Mouse (Mus musculus): ENCODE results near the gene D10Jhu81e.
A peak's percentile ranks its signal among the peaks of the same experiment; 100 is the strongest.
"Not testable (repeated sequence)": the region's sequence is repeated elsewhere in the genome, so short reads cannot be mapped to it uniquely, and the experiment has no call there.

Gene D10Jhu81e

GRCm38 (mm10) chr10:78129423-78129822 lies 40.2 kb downstream of the D10Jhu81e start:
- no peak for DNase-seq (ENCODE audit: low spot score)

GRCm38 (mm10) chr10:78128647-78129046 lies 40.9 kb downstream of the D10Jhu81e start:
- no peak for DNase-seq (ENCODE audit: low spot score)

DNA sequence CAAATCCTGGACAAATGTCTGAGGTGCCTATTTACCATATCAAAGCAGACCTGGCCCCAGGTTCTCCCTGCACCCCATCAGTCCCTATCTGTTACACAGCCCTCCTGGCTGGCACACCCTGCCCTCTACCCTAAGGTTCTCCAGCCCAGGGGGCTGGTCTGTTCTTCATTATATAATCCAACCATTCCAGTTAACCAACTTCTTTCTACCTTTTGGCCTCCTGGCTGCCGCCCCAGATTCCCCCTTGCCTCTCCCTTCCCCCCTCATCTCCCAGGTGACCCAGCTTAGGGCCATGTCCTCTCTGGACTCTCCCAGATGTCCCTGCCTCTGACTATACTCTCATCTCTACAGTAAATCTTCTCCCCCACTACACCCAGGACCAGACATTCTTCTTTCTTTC lies 41.7 kb downstream of the D10Jhu81e start:
- DNase-seq (ENCODE audit: low spot score), result no peak

GRCm38 (mm10) chr10:78127046-78127870 lies 42.3 kb downstream of the D10Jhu81e start:
- DNase-seq (ENCODE audit: low spot score), result peak; percentile 36

DNA sequence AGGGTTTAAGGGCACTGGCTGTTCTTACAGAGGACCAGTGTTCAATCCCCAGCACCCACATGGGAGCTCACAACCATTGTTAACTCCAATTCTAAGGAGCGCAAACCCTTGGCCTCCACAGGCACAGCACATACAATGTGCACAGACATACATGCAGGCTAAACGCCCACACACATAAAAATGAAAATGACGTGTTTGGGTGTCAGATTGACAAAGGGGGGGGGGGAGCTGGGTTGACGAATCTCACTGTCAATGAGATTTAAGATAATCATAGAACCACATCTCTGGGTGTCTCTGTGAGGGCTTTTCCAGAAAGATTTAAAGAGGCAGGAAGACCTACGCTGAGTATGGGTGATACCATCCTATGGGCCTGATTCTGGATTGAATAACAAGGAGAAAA lies 43.3 kb downstream of the D10Jhu81e start:
- no peak for DNase-seq (ENCODE audit: low spot score)

DNA sequence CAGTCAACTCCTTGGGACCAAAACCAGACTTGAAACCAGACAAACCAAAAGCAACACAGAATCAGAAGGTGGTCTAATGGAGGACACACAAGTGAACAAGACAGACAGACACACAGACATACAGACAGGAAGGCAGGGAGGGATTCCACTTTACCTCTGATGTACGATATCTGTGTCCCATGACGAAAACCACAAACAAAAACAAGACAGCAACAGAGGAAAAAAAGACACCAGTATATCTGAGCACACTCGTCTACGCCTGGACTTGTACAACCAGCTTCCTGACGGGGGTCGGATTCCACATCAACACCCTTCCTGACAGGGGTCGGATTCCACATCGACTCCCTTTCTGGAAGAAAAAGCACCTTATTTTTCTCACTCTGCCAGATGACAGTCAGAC lies 44.5 kb downstream of the D10Jhu81e start:
- DNase-seq (ENCODE audit: low spot score), result not testable (repeated sequence)

- DNase-seq (ENCODE audit: low spot score), result not testable (repeated sequence)
These were observed 45.4 kb downstream of the D10Jhu81e start for GRCm38 (mm10) chr10:78124137-78124536.

DNA sequence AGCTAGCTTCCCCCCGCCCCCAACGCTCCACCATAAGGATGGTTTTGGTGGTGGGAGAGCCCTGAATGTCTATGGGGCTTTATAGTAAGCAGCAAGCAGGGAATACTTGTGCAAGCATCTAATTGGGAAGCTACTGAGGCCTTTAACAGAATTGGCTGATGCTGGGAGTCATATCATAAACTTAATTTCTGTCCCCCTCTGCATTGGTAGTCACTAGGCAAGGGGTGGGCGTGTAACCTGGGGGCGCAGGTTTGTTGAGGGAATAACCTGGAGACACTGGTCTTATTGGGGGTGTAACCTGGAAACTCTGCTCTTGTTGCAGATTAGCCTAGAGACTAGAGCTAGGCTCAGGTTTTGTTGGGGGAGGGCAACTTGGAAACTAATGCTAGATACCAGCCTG lies 50.2 kb downstream of the D10Jhu81e start:
- DNase-seq (ENCODE audit: low spot score), result no peak

DNA sequence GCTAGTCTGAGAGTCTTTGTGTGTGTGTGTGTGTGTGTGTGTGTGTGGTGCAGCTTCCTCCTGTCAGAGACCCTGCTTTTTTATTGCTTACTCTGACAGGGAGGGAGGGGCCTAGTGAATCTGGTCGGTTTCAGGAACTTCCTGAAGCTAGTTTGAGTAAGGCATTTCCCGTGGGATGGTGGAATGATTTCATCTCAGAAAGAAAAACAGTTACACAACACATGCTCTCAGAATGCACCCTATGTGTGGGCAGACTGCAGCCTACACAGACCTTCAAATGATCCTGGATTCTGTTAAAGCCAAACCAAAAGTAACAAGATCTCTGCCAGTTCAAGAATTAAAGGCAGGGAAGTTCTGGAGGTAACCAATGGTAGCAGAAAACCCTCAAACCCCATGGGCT lies 54.4 kb downstream of the D10Jhu81e start:
- no peak for DNase-seq (ENCODE audit: low spot score)

DNA sequence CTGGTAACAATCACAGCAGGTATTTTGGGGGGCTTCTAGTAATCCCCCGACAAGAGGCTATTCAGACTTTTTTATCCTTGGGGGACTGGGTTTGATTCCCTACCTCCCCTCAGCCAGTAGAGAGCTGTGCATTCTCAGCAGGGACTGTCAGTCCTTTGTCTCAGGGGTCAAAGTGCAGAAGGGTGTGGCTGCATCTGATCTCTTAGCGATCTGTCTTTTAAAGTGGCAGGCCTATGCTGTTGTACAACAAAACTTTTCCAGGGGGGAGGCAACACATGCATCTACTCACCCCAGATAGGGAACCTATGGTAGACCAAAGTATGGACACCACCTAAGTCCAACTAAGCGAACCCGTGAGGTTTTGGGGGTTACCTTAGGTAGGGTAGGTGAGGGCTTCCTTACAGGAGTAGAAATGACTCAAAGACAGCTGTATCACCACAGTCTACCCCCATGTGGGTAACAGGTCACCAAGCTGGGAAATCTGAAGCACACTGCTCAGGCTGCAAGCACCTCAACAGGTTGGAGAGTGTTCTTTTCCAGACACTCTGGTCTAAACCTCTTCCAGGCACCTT lies 55.0 kb downstream of the D10Jhu81e start:
- DNase-seq (ENCODE audit: low spot score), result no peak

Data from lung, postnatal 25 days (tissue).